Comparison of ENCODE assay signal across 9 mouse cellular contexts in the genomic region with DNA sequence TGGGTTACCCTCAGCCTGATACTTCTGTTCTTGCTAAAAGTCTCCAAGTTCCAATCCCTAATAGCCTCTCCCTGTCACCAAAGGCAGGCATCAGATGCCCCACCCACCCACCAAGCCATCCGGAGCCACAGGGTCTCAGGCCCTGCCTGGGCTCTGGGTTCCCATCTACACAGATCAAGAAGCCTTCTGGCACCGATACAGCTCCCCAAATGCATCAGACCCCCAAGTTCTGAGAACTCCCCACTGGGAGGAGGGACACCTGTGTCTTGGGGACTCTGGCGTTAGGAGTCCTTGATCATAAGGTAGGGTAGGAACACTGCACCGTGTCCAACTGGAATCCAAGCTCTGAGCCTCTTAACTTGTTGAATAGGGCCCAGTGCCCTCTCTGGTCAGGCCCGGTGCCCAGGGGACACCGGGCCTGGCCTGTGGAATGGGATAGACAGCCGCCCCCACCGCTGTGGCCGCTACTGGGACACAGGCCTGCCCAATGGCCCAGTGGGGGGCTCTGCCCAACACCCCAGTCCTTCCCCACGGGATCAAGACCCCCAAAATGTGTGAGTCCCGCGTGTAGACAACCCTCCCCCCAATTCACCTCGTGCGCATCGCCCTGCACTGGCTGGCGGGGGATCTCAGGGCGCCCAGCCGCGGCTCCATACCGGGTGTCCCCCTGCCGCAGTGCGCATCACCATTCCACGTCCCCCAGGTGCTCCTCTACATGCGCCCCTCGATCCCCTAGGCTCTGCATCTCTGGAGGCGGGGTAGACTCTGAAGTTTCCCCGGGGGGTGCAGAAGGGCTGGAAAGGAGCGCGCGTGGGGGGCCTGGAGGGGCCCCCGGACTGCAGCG. TPM values are rescaled to one million over a fixed set of nuclear protein-coding genes. Genes with fewer than 3 reads are reported as not detected.
DNase-seq lines count a peak whose midpoint lies in the region; ATAC-seq lines count a peak whose summit lies in the region.
"Had no signal": no experiment of that assay in that cellular context is flagged by ENCODE, and none has a peak within 500 bp of the region (broad histone marks: within the 10 kb centered on the region; RNA-seq: fewer than 3 reads in every experiment).

No protein-coding gene starts in this region.

- H3K4me1 ChIP-seq in megakaryocyte, embryonic 14.5 days: peaks cover 28% of the 10 kb centered on the region
- peaks cover 13% of the 10 kb centered on the region for H3K4me1 ChIP-seq in liver, embryonic 13.5 days (replicated peaks)

- H3K36me3 ChIP-seq in megakaryocyte, embryonic 14.5 days (replicated peaks; ENCODE audit: low read length): no peaks in the 10 kb centered on the region
- H3K36me3 ChIP-seq in liver, embryonic 13.5 days: no peaks in the 10 kb centered on the region

- no peak overlapping the region for H3K9ac ChIP-seq in liver, embryonic 13.5 days

- 10% methylated on average over 32 of the region's 32 CpGs for WGBS in liver, embryonic 13.5 days (ENCODE audit: insufficient replicate concordance)

- peak overlapping the region; percentile 47 for H3K4me2 ChIP-seq in liver, embryonic 13.5 days

- peaks cover 83% of the 10 kb centered on the region for H3K27me3 ChIP-seq in megakaryocyte, embryonic 14.5 days (replicated peaks)
- peaks cover 89% of the 10 kb centered on the region for H3K27me3 ChIP-seq in liver, embryonic 13.5 days

- H3K9me3 ChIP-seq in megakaryocyte, embryonic 14.5 days: no peaks in the 10 kb centered on the region
- H3K9me3 ChIP-seq in liver, embryonic 13.5 days (replicated peaks): no peaks in the 10 kb centered on the region

- DNase-seq in cerebellum, postnatal 25 days: peak; percentile 52 to 59
- DNase-seq in cerebellum, adult 8-10 months: no peak
- DNase-seq in liver, embryonic 13.5 days: no peak
- DNase-seq in ovary, postnatal 36 days (ENCODE audit: low spot score): no peak
- DNase-seq in urinary bladder, adult 2 months (ENCODE audit: low spot score): no peak
- DNase-seq: spleen, adult 18-20 months had no signal

- ATAC-seq in megakaryocyte, adult 5-6 weeks (ENCODE audit: poor library complexity, severe bottlenecking): no peak
- no peak for ATAC-seq in liver, embryonic 13.5 days (ENCODE audit: low read depth)
- ATAC-seq in monocyte, adult 5-6 weeks (replicated peaks; ENCODE audit: insufficient number of reproducible peaks, low FRiP score, low TSS enrichment, poor library complexity, severe bottlenecking): no peak

- peak overlapping the region; percentile 82 for H3K4me3 ChIP-seq in megakaryocyte, embryonic 14.5 days (replicated peaks)
- peak overlapping the region; percentile 39 for H3K4me3 ChIP-seq in liver, embryonic 13.5 days (replicated peaks)

- H3K27ac ChIP-seq in liver, embryonic 13.5 days: no peak overlapping the region

RNA-seq across cellular contexts. Expression of a gene that starts 0.5 kb away (rescaled TPM):
- 0.04 TPM in 1 of 2 replicates, not detected in the other for polyA plus RNA-seq in megakaryocyte, embryonic 14.5 days (2012; ENCODE audit: insufficient read depth, low replicate concordance)
- total RNA-seq in megakaryocyte, adult 5-6 weeks (2015): not detected in 2 replicates
- total RNA-seq in megakaryocyte, adult 5-6 weeks (2017): not detected in 2 replicates
- polyA plus RNA-seq in liver, embryonic 13.5 days (2015; fragmentation: Nextera tagmentation; extraction: Ambion mirVana): not detected in 2 replicates
- not detected in 3 replicates for total RNA-seq in monocyte, adult 5-6 weeks (2017)
- polyA plus RNA-seq in urinary bladder, adult 2 months (2012; rRNA removed): not detected in 2 replicates

RNA-seq across cellular contexts. Expression of a gene that starts 11.7 kb away (rescaled TPM):
- polyA plus RNA-seq in megakaryocyte, embryonic 14.5 days (2012; ENCODE audit: insufficient read depth, low replicate concordance): 6.8 and 219 TPM in 2 replicates
- total RNA-seq in megakaryocyte, adult 5-6 weeks (2015): 56.6 and 58.0 TPM in 2 replicates
- total RNA-seq in megakaryocyte, adult 5-6 weeks (2017): 104 and 130 TPM in 2 replicates
- 192 and 208 TPM in 2 replicates for polyA plus RNA-seq in liver, embryonic 13.5 days (2015; fragmentation: Nextera tagmentation; extraction: Ambion mirVana)
- 78.9 to 86.7 TPM (median 80.7 TPM) in 3 replicates for total RNA-seq in monocyte, adult 5-6 weeks (2017)
- 117 and 147 TPM in 2 replicates for polyA plus RNA-seq in urinary bladder, adult 2 months (2012; rRNA removed)

RNA-seq across cellular contexts. Expression of a gene that starts 11.8 kb away (rescaled TPM):
- 33.4 and 118 TPM in 2 replicates for polyA plus RNA-seq in megakaryocyte, embryonic 14.5 days (2012; ENCODE audit: insufficient read depth, low replicate concordance)
- 10.1 and 10.4 TPM in 2 replicates for total RNA-seq in megakaryocyte, adult 5-6 weeks (2015)
- total RNA-seq in megakaryocyte, adult 5-6 weeks (2017): 9.1 and 15.1 TPM in 2 replicates
- polyA plus RNA-seq in liver, embryonic 13.5 days (2015; fragmentation: Nextera tagmentation; extraction: Ambion mirVana): 56.8 and 58.9 TPM in 2 replicates
- total RNA-seq in monocyte, adult 5-6 weeks (2017): 8.1 to 18.2 TPM (median 8.2 TPM) in 3 replicates
- polyA plus RNA-seq in urinary bladder, adult 2 months (2012; rRNA removed): 33.0 and 37.4 TPM in 2 replicates

RNA-seq across cellular contexts. Expression of a gene that starts 16.9 kb away (rescaled TPM):
- polyA plus RNA-seq in megakaryocyte, embryonic 14.5 days (2012; ENCODE audit: insufficient read depth, low replicate concordance): 2,272 and 5,289 TPM in 2 replicates
- 1,171 and 1,242 TPM in 2 replicates for total RNA-seq in megakaryocyte, adult 5-6 weeks (2015)
- 206 and 296 TPM in 2 replicates for total RNA-seq in megakaryocyte, adult 5-6 weeks (2017)
- polyA plus RNA-seq in liver, embryonic 13.5 days (2015; fragmentation: Nextera tagmentation; extraction: Ambion mirVana): 1,324 and 1,529 TPM in 2 replicates
- 242 to 281 TPM (median 259 TPM) in 3 replicates for total RNA-seq in monocyte, adult 5-6 weeks (2017)
- 566 and 709 TPM in 2 replicates for polyA plus RNA-seq in urinary bladder, adult 2 months (2012; rRNA removed)

RNA-seq across cellular contexts. Expression of a gene that starts 28.3 kb away (rescaled TPM):
- 0.08 TPM in 1 of 2 replicates, not detected in the other for polyA plus RNA-seq in megakaryocyte, embryonic 14.5 days (2012; ENCODE audit: insufficient read depth, low replicate concordance)
- not detected in 2 replicates for total RNA-seq in megakaryocyte, adult 5-6 weeks (2015)
- not detected in 2 replicates for total RNA-seq in megakaryocyte, adult 5-6 weeks (2017)
- 0.05 TPM in 1 of 2 replicates, not detected in the other for polyA plus RNA-seq in liver, embryonic 13.5 days (2015; fragmentation: Nextera tagmentation; extraction: Ambion mirVana)
- not detected in 3 replicates for total RNA-seq in monocyte, adult 5-6 weeks (2017)
- polyA plus RNA-seq in urinary bladder, adult 2 months (2012; rRNA removed): 0.44 and 0.49 TPM in 2 replicates

Comparison
In these comparisons a context has a peak if more than half of its experiments do, and no peak if none do; other contexts are left out.
1. DNase-seq: peak in cerebellum, postnatal 25 days (2 of 2); none in cerebellum, adult 8-10 months (single experiment), liver, embryonic 13.5 days (single experiment), ovary, postnatal 36 days (single experiment) and urinary bladder, adult 2 months (single experiment).